Mouse (Mus musculus): ENCODE results near the gene Gm11541. TPM values are rescaled to one million over a fixed set of nuclear protein-coding genes. Genes with fewer than 3 reads are reported as not detected.
"Not testable (repeated sequence)": the region's sequence is repeated elsewhere in the genome, so short reads cannot be mapped to it uniquely, and the experiment has no call there.

Gene Gm11541
- polyA plus RNA-seq, 1 experiment from 2014 or later = 0.52 TPM

DNA sequence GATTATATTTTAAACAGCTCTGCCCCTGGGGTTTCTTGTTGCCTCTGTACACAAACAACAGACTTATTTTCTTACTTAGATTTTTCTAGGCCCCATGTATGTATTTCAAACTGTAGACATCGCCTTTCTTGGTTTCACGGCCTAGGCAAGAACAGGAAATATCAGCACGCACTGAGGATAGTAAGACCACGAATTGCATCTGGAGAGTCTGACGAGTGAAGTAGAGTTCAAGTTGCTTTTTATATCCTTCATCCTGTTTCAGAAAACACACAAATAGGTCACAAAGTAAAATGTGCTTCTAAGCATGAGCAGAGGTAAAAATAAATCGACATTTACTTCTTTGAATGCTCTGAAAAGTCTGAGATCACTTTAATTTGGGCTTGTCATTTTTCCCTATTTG is 8.8 kb downstream of the Gm11541 start:
- no peak overlapping the region for H3K27ac ChIP-seq
- no peaks in the 10 kb centered on the region for H3K9me3 ChIP-seq
- H3K27me3 ChIP-seq = no peaks in the 10 kb centered on the region
- H3K36me3 ChIP-seq = no peaks in the 10 kb centered on the region
- no peaks in the 10 kb centered on the region for H3K4me1 ChIP-seq
- no peak for ATAC-seq (ENCODE audit: insufficient number of reproducible peaks, insufficient read depth, low FRiP score, low TSS enrichment)
- H3K9ac ChIP-seq = no peak overlapping the region
- H3K4me2 ChIP-seq (replicated peaks) = no peak overlapping the region
- no peak overlapping the region for H3K4me3 ChIP-seq
- 69% methylated on average over 6 of the region's 6 CpGs for WGBS

DNA sequence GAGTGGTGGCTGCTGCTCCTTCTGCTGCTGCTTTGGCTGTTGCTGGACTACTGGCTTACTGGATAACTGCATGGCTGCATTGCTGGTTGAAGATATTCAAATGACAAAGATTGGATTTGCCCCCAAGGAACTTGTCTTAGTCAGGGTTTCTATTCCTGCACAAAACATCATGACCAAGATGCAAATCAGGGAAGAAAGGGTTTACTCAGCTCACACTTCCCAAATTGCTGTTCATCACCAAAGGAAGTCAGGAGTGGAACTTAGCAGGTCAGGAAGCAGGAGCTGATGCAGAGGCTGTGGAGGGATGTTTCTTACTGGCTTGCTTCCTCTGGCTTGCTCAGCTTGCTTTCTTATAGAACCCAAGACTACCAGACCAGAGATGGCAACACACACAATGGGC is 11.8 kb downstream of the Gm11541 start:
- not testable (repeated sequence) for H3K27ac ChIP-seq, H3K36me3 ChIP-seq, H3K27me3 ChIP-seq

DNA sequence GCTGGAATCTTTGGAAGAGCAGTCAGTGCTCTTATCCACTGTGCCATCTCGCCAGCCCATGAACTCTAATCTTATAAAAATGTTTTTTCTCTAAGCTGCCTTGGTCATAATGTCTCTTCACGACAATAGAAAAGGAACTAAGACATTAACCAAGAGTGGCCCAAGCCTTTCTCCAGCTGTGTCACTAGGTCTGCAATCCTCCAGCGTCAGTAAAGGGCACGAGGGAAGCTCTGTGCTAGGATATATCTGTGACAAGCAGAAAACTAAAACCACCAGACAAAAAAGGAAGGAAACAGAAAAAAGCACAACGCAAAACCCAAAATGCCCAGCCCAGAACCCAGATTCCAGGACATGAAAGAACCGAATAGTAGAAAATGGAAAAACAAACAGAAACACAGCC is 17.1 kb downstream of the Gm11541 start:
- Histone ChIP-seq H3K4me2 (replicated peaks) (no peak overlapping the region), H3K4me3 (no peak overlapping the region), H3K9ac (no peak overlapping the region), H3K27me3 (no peaks in the 10 kb centered on the region), H3K36me3 (no peaks in the 10 kb centered on the region), H3K4me1 (no peaks in the 10 kb centered on the region), H3K9me3 (no peaks in the 10 kb centered on the region), H3K27ac (no peak overlapping the region)
- no peak for ATAC-seq (ENCODE audit: insufficient number of reproducible peaks, insufficient read depth, low FRiP score, low TSS enrichment)
- 83% methylated on average over 6 of the region's 6 CpGs for WGBS

More for the DNA sequence above, 11.8 kb downstream of the Gm11541 start:
- H3K4me1 ChIP-seq; ATAC-seq (ENCODE audit: insufficient number of reproducible peaks, insufficient read depth, low FRiP score, low TSS enrichment); H3K9me3 ChIP-seq; H3K4me3 ChIP-seq; H3K9ac ChIP-seq; H3K4me2 ChIP-seq (replicated peaks): not testable (repeated sequence)

DNA sequence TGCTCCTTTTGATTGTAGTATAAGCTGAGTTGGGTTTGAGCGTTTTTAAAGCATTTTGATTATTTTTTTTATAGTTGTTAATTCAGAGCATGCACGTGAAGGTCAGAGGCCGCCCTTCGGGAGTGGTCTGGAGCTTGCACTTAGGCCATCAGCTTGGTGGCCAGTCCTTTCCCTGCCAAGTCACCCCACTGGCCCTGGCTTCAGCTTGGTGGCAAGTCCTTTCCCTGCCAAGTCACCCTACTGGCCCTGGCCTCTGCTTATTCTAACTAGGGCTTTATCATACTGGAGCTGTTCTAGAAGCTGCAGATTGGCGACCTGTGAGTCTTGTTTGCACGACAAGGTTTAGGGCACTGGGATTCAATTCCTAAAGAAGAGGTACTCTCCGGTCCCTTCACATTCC is 21.9 kb downstream of the Gm11541 start:
- 76% methylated on average over 7 of the region's 7 CpGs for WGBS

DNA sequence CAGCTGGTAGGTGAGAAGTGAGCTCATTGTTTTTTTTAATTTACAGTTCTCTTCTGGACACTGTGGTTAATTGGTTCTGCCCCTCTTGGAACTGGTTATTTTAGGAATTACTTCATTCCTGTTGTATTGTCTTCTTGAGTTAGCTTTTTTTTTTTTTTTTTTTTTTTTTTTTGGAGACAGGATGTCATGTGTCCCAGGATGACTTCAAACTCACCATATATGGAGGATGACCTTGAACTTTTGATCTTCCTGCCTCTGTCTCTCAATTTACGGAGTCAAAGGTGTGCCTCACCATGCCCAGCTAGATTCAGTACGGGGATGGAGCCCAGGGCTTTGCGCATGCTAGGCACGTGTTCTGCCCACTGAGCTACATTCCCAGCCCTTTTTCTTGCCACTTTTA is 22.7 kb downstream of the Gm11541 start:
- ATAC-seq (ENCODE audit: insufficient number of reproducible peaks, insufficient read depth, low FRiP score, low TSS enrichment) = no peak
- WGBS = 80% methylated on average over 4 of the region's 4 CpGs

More for the DNA sequence above, 21.9 kb downstream of the Gm11541 start:
- Histone ChIP-seq H3K36me3 (no peaks in the 10 kb centered on the region), H3K27me3 (no peaks in the 10 kb centered on the region), H3K27ac (no peak overlapping the region), H3K4me2 (replicated peaks) (no peak overlapping the region), H3K9ac (no peak overlapping the region), H3K9me3 (no peaks in the 10 kb centered on the region), H3K4me1 (peaks cover 9% of the 10 kb centered on the region; the same call in 1 of the 2 replicates), H3K4me3 (no peak overlapping the region)
- ATAC-seq (ENCODE audit: insufficient number of reproducible peaks, insufficient read depth, low FRiP score, low TSS enrichment) = no peak

DNA sequence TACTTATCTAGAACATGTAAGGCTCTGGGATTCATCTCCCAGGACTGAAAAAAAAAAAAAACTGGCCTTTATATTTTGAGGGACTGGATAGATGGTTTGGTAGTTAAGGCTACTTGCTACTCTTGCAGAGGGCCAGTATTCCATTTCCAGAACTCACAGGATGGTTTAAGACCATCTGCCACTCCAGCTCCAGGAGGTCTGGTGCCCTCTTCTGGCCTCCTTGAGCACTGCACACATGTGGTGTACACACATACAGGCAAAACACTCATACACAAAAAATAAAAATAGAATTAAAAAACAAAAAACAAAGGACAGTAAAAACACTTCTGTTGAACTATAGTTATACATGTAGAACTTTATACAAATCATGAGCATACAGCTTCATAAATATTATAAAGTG is 23.7 kb downstream of the Gm11541 start:
- no peaks in the 10 kb centered on the region for H3K27me3 ChIP-seq
- H3K27ac ChIP-seq = no peak overlapping the region
- H3K4me2 ChIP-seq (replicated peaks) = no peak overlapping the region
- no peaks in the 10 kb centered on the region for H3K36me3 ChIP-seq
- ATAC-seq (ENCODE audit: insufficient number of reproducible peaks, insufficient read depth, low FRiP score, low TSS enrichment) = no peak
- no peak overlapping the region for H3K9ac ChIP-seq
- no peak overlapping the region for H3K4me3 ChIP-seq
- H3K9me3 ChIP-seq = no peaks in the 10 kb centered on the region
- H3K4me1 ChIP-seq = peaks cover 18% of the 10 kb centered on the region

More for the DNA sequence above, 22.7 kb downstream of the Gm11541 start:
- H3K9ac ChIP-seq = no peak overlapping the region
- no peak overlapping the region for H3K4me2 ChIP-seq (replicated peaks)
- H3K27ac ChIP-seq = no peak overlapping the region
- H3K4me3 ChIP-seq = no peak overlapping the region
- H3K36me3 ChIP-seq = no peaks in the 10 kb centered on the region
- H3K9me3 ChIP-seq = no peaks in the 10 kb centered on the region
- H3K4me1 ChIP-seq = peaks cover 9% of the 10 kb centered on the region; the same call in 1 of the 2 replicates
- no peaks in the 10 kb centered on the region for H3K27me3 ChIP-seq

DNA sequence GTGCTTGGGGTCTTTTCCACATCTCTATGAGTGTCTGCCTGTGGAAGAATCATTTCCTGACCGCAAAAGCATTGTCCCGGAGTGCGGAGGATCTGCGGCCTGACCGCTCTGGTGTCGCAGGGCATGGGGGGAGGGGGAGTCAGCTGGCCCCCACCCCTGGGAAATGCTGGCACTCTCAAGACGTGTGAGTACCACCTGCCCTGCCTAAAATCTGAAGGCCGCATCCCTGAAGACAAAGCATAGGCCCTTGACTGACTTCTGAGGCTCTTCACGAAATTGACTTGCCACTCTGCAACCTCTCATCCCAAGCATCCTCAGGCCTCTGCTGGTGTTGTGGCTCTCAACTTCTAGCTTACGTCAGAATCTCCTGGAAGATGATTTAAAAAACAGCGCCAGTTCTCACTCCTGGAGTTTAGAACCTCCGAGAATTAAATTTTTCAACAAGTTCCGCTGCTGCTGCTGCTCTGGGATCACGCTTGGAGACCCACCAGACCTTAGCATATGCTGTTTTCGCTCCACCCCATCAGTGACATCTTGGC is 26.6 kb downstream of the Gm11541 start:
- ATAC-seq (ENCODE audit: insufficient number of reproducible peaks, insufficient read depth, low FRiP score, low TSS enrichment) = no peak
- 29% methylated on average over 15 of the region's 15 CpGs for WGBS
- peak overlapping the region; percentile 96 for H3K27ac ChIP-seq

DNA sequence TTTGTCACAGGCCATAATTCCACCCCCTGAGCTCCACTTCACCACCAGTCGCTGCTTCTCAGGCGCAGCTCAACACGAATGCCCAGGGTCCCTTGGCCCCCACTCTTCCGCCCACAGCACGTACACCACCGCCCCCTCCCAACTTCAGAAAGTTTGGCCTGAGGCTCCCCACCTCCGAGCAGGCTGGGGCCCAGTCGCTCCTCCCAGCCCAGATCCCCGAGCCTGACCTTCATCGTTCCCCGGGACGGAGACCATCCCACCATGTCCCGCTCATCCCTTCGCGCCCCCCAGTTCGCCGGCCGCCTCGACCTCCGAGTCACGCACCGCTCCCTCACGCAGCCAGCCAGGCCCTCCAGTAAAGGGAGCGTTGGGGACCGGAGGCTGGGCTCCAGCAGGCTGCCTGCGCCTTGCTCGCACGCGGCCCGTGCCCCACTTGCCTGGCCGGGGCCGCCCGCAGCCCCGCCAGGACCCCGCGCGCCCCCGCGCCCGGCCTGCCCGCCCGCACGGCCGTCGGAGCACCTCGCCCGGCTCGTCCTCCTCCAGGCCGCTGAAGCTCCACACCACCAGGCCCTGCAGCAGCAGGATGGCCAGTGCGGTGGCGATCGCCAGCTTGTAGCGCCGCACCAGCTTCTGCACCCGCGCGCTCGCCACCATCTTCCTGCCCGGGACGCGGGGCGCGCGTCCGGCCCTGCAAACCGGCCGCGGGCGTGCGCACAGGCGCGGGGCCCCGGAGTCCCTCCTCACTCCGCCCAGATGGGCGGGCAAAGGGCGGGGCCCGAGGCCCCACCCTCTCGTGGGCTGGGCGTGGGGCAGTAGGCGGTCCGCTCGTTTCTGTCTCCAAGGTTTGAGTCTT is 27.3 kb downstream of the Gm11541 start, which contains the start of gene Xylt2:
Xylt2 (minus strand) TSS at position 762 of the 853 bp plus-strand sequence.
- ATAC-seq (ENCODE audit: insufficient number of reproducible peaks, insufficient read depth, low FRiP score, low TSS enrichment) = peak; percentile 89
- H3K4me2 ChIP-seq (replicated peaks) = peak within 1 kb of the TSS; percentile 78
- no peaks in the 10 kb centered on the region for H3K27me3 ChIP-seq
- peak within 1 kb of the TSS; percentile 96 for H3K27ac ChIP-seq
- H3K9me3 ChIP-seq = no peaks in the 10 kb centered on the region
- H3K9ac ChIP-seq = peak within 1 kb of the TSS; percentile 97
- WGBS = under 1% methylated on average over 78 of the region's 82 CpGs
- H3K36me3 ChIP-seq = no peaks in the 10 kb centered on the region
- peaks cover 35% of the 10 kb centered on the region for H3K4me1 ChIP-seq
- H3K4me3 ChIP-seq = peak within 1 kb of the TSS; percentile 95

More for the DNA sequence above, 26.6 kb downstream of the Gm11541 start:
- Histone ChIP-seq H3K4me2 (replicated peaks) (peak overlapping the region; percentile 78), H3K27me3 (no peaks in the 10 kb centered on the region), H3K4me1 (peaks cover 35% of the 10 kb centered on the region), H3K36me3 (no peaks in the 10 kb centered on the region), H3K9me3 (no peaks in the 10 kb centered on the region), H3K4me3 (peak overlapping the region; percentile 95), H3K9ac (peak overlapping the region; percentile 20; the same call in 1 of the 2 replicates)

DNA sequence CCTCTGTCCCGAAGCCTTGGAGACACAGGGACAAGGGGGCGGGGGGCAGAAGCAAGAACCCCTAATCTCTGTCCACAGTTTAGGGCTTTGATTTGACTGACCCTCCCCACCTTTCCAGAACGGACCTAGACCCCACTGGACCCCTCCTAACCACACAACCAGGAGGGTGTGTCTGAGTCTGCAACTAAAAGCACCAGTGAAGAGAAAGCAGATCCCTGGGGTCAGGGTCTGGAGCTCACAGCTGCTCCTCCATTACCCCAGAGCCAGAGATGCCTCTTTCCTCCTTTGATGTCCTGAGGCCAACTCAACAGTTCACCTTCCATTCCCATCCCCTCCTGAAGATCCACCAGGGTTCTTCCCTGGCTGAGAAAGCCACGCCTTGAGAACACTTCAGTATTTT is 28.0 kb downstream of the Gm11541 start:
- Histone ChIP-seq H3K27me3 (no peaks in the 10 kb centered on the region), H3K9me3 (no peaks in the 10 kb centered on the region), H3K36me3 (no peaks in the 10 kb centered on the region), H3K27ac (peak overlapping the region; percentile 96; the same call in 1 of the 2 replicates), H3K4me1 (peaks cover 35% of the 10 kb centered on the region), H3K9ac (peak overlapping the region; percentile 97), H3K4me3 (peak overlapping the region; percentile 95), H3K4me2 (replicated peaks) (peak overlapping the region; percentile 78)
- WGBS = 47% methylated on average over 4 of the region's 4 CpGs
- 0 out of 2 replicates have a peak, but pooled peaks have one; percentile 8 for ATAC-seq (ENCODE audit: insufficient number of reproducible peaks, insufficient read depth, low FRiP score, low TSS enrichment)

DNA sequence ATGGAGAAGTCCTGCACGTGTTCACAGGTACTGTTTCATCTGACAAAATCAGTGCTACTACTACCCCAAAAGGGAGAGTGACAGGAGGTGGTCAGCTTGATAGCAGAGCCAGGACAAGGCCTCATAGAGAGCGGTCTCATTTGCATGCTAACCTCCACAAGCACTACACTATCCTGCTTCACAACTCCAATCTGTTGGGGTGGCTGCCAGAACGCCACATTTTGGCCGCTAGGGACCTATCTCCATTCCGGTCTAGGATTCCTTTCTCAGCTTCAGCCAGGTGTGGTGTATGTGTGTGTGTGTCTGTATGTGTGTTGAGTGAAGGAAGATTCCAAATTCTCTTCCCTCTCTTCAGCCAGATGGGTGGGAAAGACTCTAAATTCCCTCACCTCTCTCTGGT is 28.9 kb downstream of the Gm11541 start:
- Histone ChIP-seq H3K27ac (no peak overlapping the region), H3K4me3 (no peak overlapping the region), H3K9me3 (no peaks in the 10 kb centered on the region), H3K36me3 (peaks cover 2% of the 10 kb centered on the region), H3K27me3 (no peaks in the 10 kb centered on the region), H3K4me2 (replicated peaks) (peak overlapping the region; percentile 78), H3K4me1 (peaks cover 35% of the 10 kb centered on the region), H3K9ac (no peak overlapping the region)
- ATAC-seq (ENCODE audit: insufficient number of reproducible peaks, insufficient read depth, low FRiP score, low TSS enrichment) = no peak
- 82% methylated on average over 5 of the region's 5 CpGs for WGBS

DNA sequence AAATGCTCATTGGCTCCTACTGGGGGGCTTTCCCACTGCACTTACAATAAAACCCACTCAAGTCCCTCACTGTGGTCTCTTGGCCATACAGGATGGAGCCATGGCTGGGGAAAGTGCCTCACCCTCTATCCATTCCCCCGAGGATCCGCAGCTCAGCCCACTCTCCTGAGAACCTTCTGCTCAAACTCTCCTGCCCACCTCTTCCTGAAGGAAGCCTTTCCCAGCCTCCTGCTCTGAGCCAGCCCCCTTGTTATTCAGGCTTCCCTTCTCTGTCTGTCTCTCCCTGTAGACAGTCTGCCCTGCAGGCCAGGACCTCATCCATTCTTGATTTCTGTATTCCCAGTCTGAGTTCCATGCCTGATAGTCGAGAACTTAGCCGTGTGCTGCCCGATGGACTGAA is 29.3 kb downstream of the Gm11541 start:
- peaks cover 35% of the 10 kb centered on the region for H3K4me1 ChIP-seq
- no peak overlapping the region for H3K9ac ChIP-seq
- H3K4me3 ChIP-seq = no peak overlapping the region
- WGBS = 85% methylated on average over 5 of the region's 5 CpGs
- H3K4me2 ChIP-seq (replicated peaks) = 0 out of 2 replicates have a peak overlapping the region, but pooled peaks have one; percentile 18
- no peaks in the 10 kb centered on the region for H3K27me3 ChIP-seq
- H3K27ac ChIP-seq = no peak overlapping the region
- H3K9me3 ChIP-seq = no peaks in the 10 kb centered on the region
- H3K36me3 ChIP-seq = peaks cover 7% of the 10 kb centered on the region
- ATAC-seq (ENCODE audit: insufficient number of reproducible peaks, insufficient read depth, low FRiP score, low TSS enrichment) = no peak

DNA sequence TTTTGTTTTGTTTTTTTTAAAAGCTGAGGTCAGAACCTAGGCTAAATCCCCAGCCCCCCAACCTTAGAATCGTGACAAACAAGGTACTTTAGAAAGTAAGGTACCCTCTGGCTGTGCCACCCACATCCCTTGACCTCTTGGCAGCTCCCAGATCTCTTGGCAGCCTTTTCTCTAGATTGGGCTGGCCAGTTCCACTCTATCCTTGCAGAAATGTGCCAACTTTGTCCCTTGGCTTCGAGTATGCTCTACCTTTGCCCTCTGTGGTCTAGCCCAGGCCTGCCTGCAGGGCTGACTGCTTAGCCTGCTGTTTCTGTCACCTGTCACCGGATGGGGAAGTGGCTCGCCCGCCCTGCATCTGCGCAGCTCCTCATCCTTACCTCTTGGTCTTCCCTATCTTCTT is 39.0 kb downstream of the Gm11541 start:
- H3K36me3 ChIP-seq = peaks cover 96% of the 10 kb centered on the region
- no peak overlapping the region for H3K4me3 ChIP-seq
- no peak overlapping the region for H3K4me2 ChIP-seq (replicated peaks)
- H3K9ac ChIP-seq = no peak overlapping the region
- no peaks in the 10 kb centered on the region for H3K27me3 ChIP-seq
- H3K4me1 ChIP-seq = no peaks in the 10 kb centered on the region
- H3K9me3 ChIP-seq = no peaks in the 10 kb centered on the region
- 95% methylated on average over 6 of the region's 6 CpGs for WGBS
- no peak for ATAC-seq (ENCODE audit: insufficient number of reproducible peaks, insufficient read depth, low FRiP score, low TSS enrichment)
- H3K27ac ChIP-seq = no peak overlapping the region

Data from embryonic facial prominence, embryonic 12.5 days (tissue).